Mouse (Mus musculus) cerebellum, adult 8-10 months (tissue): ENCODE measurements at regions not wholly inside any gene's neighbourhood (a gene's known extent, or its start where the extent isn't known, plus 50 kb on each side); places are given as distances from the start of the nearest gene placed in this dataset.

Source experiments
- DNase-seq: peaks from one replicate; pipeline ENCODE4 v3.0.0; 2022

DNA sequence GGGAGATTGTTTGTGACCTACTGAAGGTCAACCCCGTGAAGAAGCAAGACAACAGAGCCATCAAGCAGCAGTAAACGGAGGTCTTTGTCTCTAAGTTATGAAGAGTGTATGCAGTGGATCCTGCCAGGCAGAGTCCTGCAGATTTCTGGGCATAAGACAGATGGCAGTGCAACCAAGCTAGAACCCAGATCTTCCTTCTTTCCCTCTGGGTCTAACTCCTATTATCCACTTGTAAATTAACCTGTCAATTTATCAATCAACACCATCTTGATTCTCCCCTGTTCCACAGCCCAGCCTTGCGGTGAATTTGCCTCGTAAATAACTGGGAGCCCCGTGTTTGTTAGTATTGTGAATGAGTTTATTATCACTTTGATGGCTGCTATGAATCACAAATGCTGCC, 555.7 kb downstream of the Nr2f2 start:
- DNase-seq: no peak

- no peak for DNase-seq
These were observed 559.3 kb downstream of the Nr2f2 start for GRCm38 (mm10) chr7:69807220-69807619.

DNA sequence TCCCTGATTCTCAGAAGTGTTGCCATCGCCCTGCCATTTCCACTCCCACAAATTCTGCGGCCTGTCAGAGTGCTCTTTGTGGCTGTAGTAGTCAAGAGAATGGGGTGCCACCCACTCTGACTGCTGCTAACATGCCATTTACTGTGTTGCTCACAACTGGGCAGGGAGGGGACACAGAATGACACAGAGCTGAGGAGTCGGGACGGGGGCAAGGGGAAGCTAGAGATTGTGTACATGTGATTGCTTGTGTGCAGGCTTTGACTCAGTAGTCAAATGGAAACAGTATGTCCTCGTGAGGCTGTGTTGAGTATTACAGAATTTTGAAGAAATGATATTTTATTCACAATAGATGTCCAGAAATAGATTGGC, 595.6 kb downstream of the Nr2f2 start:
- DNase-seq: no peak

DNA sequence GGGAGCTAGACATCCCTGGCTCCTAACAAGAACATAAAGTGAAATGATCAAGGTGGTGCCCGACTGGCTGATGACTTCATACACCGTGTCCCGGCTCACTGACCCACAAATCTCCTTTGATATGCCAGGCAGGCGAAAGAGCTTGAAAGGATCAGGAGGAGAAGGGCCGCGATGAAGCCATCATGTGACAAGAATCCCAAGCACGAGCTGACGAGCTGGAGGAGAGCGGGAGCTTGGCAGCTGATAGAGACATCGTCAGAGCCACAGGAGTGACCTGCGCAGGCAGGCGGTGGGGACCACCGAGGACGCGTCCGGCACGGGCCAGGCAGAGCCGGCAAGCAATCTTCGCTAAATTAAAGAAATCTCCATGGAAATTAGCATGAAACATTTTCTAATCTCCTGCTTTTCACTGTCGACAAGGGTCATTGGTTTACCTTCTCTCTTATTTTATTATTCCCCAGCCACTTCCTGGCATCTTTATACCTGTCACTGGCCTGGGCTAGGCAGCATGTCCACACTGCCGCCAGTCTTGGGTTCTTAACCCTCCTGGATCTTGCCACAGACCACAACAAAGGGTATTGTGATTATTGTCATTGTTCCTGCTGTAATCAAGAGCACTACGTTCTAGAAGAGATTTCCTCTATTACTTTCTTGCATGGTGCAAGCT, 596.1 kb downstream of the Nr2f2 start:
- DNase-seq: no peak

DNA sequence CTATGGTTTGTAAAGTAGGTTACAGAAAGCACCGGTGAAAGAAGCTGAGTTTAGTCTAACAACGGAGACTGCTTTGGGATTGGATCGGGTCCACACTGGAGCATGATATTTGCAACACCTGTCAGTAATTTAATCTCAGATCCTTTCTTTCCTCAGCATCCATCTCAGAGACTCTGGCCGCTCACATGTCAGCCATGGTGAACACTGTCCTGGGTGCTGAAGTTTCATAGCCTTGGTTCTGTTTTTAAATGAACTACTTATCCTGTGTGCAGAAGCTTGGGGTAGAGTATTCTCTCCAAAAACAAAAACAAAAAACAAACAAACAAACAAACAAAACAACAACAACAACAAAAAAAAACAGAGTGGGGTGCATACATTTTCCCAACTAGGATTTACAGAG, 600.1 kb downstream of the Nr2f2 start:
- no peak for DNase-seq

DNA sequence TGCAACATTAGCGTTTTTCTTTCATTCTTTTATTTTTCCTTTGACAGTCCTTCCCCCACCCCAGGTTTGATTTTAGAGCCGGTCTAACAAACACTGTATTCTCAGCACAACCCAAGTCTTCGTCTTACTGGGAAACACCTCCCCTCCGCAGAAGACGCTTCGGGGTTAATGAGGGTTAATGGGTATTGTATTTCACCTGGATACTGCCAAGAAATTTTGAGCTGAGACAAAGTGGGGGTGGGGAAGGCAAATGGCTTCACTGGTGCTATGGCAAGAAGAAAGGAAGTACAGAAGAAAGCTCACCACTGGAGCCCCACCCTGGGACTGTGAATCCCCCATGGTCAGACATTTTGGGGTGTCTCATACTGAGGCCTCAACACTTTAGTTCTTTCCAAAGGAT, 626.0 kb downstream of the Nr2f2 start:
- DNase-seq: no peak

- no peak for DNase-seq
These were observed 627.5 kb downstream of the Nr2f2 start for GRCm38 (mm10) chr7:69738998-69739397.

GRCm38 (mm10) chr7:69715081-69715480, 651.5 kb downstream of the Nr2f2 start:
- DNase-seq: no peak

DNA sequence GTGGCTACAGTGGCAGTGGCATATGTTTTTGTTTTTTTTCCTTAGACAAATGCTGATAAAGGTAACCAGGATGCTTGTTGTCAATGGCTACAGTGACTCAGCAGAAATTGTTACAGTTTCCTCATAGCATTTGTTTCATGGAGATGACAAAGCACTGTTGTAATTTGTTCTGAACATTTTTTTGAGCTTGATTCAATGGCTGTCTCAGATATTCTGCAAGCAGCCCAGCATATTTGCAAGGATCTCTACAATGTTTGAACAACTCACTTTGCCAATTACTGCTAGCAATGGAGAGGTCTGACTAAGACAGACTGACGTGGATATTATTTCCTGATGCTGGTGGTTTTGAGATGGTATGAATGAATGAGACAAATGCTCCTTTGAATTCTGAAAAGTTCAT, 696.3 kb downstream of the Nr2f2 start:
- no peak for DNase-seq

GRCm38 (mm10) chr7:69655583-69655982, 711.0 kb downstream of the Nr2f2 start:
- DNase-seq: no peak

GRCm38 (mm10) chr7:69645449-69645848, 721.1 kb downstream of the Nr2f2 start:
- DNase-seq: no peak

GRCm38 (mm10) chr7:69641652-69642051, 724.9 kb downstream of the Nr2f2 start:
- DNase-seq: no peak

DNA sequence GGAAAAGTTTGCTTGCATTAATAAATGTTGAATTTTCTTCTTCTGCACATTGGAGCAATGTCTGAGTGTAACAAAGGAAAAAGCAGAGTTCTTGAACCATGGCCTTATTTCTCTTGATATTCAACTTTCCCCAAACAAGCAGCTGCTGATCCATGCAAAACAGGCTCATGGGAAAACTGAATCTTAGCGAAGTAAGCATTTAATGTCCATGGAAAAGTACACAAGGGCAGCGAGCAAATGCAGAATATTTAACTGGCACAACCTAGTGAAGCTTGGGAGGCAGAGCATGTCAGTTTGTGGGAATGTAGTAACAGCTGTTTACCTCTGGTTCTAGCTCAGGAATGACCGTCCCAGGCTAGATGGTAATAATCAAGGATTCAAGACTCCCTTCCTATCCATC, 766.7 kb downstream of the Nr2f2 start:
- no peak for DNase-seq

DNA sequence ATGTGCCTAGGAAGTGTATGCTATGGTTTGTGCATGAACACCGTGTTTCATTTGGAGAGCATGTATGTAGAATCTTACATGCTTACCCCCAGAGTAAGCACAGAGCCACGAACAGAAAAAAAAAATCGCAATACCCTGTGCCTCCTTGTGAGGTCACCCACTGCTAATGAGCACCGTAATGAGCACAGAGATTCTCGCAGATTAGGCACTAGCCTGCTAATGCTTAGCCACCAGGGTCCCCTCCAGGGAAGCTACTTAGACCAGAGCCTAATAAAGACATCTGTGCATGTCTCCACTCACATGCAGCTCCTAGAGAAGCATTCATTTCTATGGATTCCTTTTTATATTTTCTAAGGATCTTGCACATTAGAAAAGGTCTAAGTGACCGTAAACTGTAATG, 780.8 kb downstream of the Nr2f2 start:
- no peak for DNase-seq

- DNase-seq: no peak
These were observed 781.4 kb downstream of the Nr2f2 start for GRCm38 (mm10) chr7:69585131-69585530.

DNA sequence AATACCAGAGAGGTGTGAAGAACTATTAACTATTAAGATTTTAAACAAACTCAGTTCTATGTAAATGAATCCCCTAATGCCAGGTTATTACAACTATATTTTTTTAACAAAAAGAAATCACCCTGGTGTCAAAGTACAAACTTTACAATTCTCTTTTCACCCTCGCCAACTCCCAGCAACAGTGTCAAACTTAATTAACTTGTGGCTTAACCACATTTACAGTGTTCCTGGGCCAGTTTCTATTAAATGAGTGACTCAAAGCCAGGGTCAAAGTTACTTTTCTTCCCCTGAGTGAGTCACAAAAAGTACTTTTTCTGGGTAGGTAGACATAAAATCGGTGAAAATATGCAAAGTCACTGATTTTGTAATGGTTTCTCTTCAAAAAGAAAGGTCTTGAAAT, 782.0 kb downstream of the Nr2f2 start:
- DNase-seq: no peak

- DNase-seq: no peak
These were observed 782.6 kb downstream of the Nr2f2 start for GRCm38 (mm10) chr7:69583901-69584300.

DNA sequence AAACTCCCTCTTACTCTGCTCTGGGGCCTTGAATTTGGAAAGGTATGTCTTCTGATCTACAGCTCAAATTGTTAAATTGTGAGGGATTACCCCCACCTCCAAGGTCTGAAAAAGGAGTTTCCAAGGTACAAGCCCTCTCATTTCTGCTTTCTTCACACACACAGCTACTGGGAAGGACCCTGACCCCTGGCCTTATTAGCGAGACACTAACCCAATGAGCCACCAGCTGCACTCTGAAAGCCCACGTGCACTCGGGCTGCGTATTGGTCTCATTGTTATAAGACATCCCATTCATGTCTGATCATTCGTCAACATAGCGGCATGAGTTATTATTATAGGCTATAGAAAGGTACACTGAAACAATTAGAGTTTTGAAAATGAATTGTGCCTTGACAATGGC, 784.9 kb downstream of the Nr2f2 start:
- no peak for DNase-seq

DNA sequence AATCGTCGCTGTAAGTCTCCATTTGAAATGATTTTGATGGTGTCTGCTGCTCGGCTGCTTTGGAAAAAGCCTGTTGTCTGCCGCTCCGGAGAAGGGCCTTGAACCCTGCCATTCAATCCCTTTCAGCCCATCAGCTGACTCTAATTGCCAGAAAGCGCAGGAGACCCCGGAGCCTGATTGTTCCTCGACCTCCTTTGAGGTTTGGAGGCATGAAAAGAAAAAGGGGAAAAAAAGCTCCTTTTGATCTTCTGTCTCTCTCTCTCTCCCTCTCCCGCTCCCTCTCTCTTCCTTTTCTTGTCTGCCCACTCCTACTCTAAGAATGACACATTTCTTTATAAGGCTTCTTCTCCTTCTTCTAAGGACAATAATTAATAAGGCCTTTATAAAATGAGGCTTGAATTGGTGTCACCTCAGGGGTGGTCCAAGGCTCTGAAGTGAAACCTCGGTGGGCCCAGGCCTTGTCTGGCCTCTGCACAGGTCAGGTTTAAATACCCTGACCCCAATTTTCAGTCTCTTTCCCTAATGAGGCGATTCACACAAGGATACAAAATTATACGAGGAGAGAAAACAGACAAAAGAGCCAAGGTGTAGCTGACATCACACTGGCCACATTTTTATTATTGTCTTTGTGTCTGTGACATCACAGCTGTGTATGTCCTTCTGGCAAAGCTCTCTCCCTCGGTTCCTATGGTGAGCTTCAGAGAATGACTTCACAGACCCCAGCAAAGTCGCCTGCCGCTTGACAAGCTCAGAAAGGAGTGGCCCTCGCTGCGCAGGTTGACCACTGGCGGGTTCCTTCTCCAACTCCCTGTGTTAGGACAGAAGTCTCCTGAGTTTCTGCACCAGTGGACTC, 787.4 kb downstream of the Nr2f2 start:
- DNase-seq: no peak

DNA sequence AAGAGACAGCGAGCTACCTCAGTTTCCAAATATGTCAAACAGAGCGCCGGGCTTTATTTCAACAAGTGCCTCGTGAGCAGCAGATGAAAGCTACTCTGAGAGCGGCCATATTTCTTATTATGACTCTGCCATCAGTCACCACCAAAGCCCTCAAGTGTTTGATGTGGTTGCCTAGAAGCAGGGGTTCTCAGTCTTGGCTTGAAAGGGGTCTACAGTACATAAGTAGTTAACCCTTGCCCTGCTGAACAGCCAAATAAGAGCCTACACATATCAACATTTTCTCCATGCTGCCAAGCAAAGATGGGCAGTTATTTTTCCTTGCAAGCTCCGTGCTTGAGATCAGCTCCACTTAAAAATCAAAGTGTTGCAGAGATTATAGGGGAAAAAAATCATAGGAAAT, 788.8 kb downstream of the Nr2f2 start:
- no peak for DNase-seq

DNA sequence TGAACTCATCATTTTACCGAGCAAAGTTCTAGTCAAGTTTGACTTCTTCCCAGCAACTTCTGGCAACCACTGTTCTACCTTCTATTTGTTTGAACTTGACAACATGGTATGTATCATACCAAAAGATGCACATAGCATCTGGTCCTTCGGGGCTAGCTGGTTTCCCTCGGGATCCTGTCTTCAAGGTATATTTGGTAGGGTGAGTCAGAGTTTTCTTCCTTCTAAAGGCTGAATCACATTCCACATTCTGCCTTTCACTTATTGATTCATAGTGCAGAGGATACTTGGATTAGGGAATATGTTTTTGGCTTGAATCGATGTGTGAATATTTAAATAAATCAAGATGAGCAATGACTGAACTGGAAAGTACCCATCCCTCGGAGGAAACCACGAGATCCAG, 789.9 kb downstream of the Nr2f2 start:
- no peak for DNase-seq

GRCm38 (mm10) chr7:69573730-69574129, 792.8 kb downstream of the Nr2f2 start:
- no peak for DNase-seq

DNA sequence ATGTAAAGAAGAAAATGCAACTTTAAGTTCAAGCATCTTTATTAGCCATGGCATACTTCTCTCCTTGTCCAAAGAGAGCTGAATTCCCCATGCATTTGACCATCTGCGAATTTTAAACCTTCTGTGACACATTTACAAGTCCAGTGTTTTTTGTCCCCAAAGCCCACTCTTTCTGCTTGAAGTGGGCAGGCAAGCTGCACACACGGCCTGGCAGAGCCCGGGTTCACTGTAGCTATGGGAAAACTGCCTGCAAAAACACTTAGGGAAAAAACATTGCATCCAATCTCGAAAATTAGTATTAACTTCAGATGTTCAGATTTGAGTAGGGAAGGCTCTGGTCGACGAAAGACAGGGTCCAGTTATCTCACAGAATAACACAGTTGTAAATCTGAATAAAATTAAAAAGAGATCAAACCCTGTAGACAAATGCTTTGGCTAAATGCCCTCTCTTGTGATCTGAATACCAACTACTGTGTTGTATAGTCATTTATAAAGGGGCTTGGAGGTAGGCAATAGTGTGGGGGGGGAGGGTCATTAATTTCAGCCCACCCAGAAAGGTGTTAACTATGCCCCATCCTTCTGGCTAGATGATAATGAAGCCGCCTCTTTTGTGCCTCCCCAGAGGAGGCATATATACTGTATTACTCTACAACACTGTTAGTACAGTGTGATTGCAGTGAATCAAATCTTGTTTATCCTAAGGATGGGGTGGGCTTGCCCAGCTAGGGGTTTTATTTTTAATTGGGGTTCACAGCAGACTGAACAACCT, 793.7 kb downstream of the Nr2f2 start:
- no peak for DNase-seq

DNA sequence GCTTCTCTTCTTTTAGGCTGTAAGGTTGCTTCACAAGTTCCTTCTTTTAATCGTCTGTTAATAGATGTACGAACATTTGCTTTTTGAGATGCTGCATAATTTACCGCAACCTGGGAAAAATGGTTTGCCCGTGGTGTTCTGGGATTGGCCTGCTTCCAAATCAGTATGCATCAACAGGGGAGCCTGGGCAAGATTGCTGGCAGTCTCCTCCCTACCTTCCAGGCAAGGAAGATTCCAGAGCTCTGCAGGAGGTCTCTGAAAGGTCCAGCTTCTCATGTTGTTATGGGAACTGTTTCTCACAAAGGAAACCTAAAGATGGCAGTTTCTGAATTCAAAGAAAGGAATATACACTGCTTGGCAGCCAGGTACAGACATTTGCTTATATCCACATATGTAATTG, 799.6 kb downstream of the Nr2f2 start:
- DNase-seq: no peak
